Mouse (Mus musculus): ENCODE measurements around the gene Hist1h1c. TPM values are rescaled to one million over a fixed set of nuclear protein-coding genes. Genes with fewer than 3 reads are reported as not detected.
"Not testable (repeated sequence)": the region's sequence is repeated elsewhere in the genome, so short reads cannot be mapped to it uniquely, and the experiment has no call there.

The Hist1h1c gene
- polyA plus RNA-seq, 1 experiment from 2014 or later: 11.8 TPM

- not testable (repeated sequence) for H3K27me3 ChIP-seq (ENCODE audit: low read depth, poor library complexity, severe bottlenecking); H3K9me3 ChIP-seq (replicated peaks); H3K36me3 ChIP-seq
- Histone ChIP-seq H3K4me1 (peaks cover 35% of the 10 kb centered on the region), H3K4me3 (peak within 1 kb of the TSS; percentile 59), H3K27ac (peak within 1 kb of the TSS; percentile 92)
- DNase-seq (ENCODE audit: low spot score): peak; percentile 68
- WGBS: under 1% methylated on average over 34 of the region's 52 CpGs
Measured at GRCm38 (mm10) chr13:23761871-23762821, 23.5 kb downstream of the Hist1h1c start, which contains the start of gene Hist1h3a. TSS of gene Hist1h3a (minus strand) at chr13:23762386.

DNA sequence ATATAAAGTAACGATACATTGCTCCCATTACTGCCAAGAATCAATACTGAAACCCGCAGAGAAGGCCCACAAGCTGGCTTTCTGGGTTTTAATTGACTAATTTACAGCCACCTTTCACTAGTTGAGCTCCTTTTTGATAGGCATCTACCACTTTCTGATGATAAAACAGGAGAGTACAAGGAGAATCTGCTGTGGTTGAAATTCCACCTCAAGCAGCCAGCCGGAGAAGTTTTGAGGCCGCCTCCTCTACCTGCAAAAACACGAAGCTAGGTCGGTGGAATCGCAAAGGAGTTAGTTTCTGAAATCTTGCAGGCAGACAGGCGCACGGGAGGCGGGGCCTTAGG, 24.6 kb downstream of the Hist1h1c start:
- Histone ChIP-seq H3K36me3 (no peaks in the 10 kb centered on the region), H3K4me1 (peaks cover 31% of the 10 kb centered on the region), H3K9me3 (replicated peaks) (no peaks in the 10 kb centered on the region), H3K27me3 (ENCODE audit: low read depth, poor library complexity, severe bottlenecking) (no peaks in the 10 kb centered on the region), H3K4me3 (peak overlapping the region; percentile 59), H3K27ac (peak overlapping the region; percentile 92)
- WGBS: 1% methylated on average over 10 of the region's 10 CpGs
- DNase-seq (ENCODE audit: low spot score): no peak

GRCm38 (mm10) chr13:23763586-23764323, 25.1 kb downstream of the Hist1h1c start, which contains the start of gene Hist1h1a:
TSS of gene Hist1h1a (plus strand) at chr13:23763666.
- Histone ChIP-seq H3K4me1 (peaks cover 31% of the 10 kb centered on the region), H3K27me3 (ENCODE audit: low read depth, poor library complexity, severe bottlenecking) (no peaks in the 10 kb centered on the region), H3K4me3 (peak within 1 kb of the TSS; percentile 59), H3K9me3 (replicated peaks) (no peaks in the 10 kb centered on the region), H3K36me3 (no peaks in the 10 kb centered on the region), H3K27ac (peak within 1 kb of the TSS; percentile 92)
- 4% methylated on average over 34 of the region's 34 CpGs for WGBS
- peak; percentile 91 for DNase-seq (ENCODE audit: low spot score)

DNA sequence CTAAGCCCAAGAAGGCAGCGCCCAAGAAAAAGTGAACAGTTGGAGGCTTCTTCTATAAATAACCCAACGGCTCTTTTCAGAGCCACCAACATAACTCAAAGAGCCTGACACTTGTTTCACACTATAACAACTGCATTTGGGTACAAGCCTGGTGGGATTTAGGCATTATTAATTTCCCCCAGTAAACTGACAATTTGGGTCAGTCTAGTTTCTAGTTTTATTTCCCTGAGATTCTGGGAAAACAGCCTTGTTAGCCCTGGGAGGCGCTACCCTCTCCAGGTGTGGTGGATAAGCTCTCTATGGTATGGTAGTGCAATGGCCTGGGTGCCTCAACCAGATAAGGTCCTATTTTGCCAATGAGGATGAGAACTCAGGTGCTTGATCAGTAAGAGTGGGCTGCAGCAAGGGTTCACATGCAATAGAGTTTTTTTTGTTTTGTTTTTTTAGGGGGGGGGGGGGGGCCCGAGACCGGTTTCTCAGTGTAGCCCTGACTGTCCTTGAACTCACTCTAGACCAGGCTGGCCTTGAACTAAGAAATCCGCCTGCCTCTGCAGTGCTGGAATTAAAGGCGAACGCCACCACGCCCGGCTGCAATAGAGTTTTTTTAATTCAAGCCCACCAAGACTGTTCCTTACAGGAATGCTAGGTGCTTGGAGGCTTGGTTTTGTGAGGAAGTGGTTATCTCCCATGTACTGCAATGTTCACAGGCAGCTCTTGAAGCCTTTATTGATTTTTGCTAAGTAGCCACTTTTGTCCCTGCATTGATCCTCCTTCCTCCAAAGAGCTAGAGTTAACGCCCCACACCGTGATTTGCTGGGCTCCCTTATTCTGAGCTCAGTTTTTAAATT, 25.9 kb downstream of the Hist1h1c start:
- Histone ChIP-seq H3K9me3 (replicated peaks) (no peaks in the 10 kb centered on the region), H3K27me3 (ENCODE audit: low read depth, poor library complexity, severe bottlenecking) (no peaks in the 10 kb centered on the region), H3K4me3 (peak overlapping the region; percentile 59), H3K27ac (peak overlapping the region; percentile 92), H3K4me1 (peaks cover 31% of the 10 kb centered on the region), H3K36me3 (no peaks in the 10 kb centered on the region)
- WGBS: 38% methylated on average over 12 of the region's 12 CpGs
- DNase-seq (ENCODE audit: low spot score): peak; percentile 67

GRCm38 (mm10) chr13:23765172-23765513, 26.5 kb downstream of the Hist1h1c start:
- Histone ChIP-seq H3K27ac (0 out of 2 replicates have a peak overlapping the region, but pooled peaks have one; percentile 92), H3K4me1 (peaks cover 28% of the 10 kb centered on the region), H3K4me3 (peak overlapping the region; percentile 59), H3K27me3 (ENCODE audit: low read depth, poor library complexity, severe bottlenecking) (no peaks in the 10 kb centered on the region), H3K36me3 (no peaks in the 10 kb centered on the region), H3K9me3 (replicated peaks) (no peaks in the 10 kb centered on the region)
- DNase-seq (ENCODE audit: low spot score): no peak
- 74% methylated on average over 1 of the region's 1 CpGs for WGBS

- no peaks in the 10 kb centered on the region for H3K9me3 ChIP-seq (replicated peaks)
- no peaks in the 10 kb centered on the region for H3K27me3 ChIP-seq (ENCODE audit: low read depth, poor library complexity, severe bottlenecking)
- no peak for DNase-seq (ENCODE audit: low spot score)
- no peak overlapping the region for H3K27ac ChIP-seq
- no peaks in the 10 kb centered on the region for H3K36me3 ChIP-seq
- H3K4me3 ChIP-seq: no peak overlapping the region
- H3K4me1 ChIP-seq: peaks cover 27% of the 10 kb centered on the region
Measured at GRCm38 (mm10) chr13:23766772-23767171, 28.2 kb downstream of the Hist1h1c start.

- Histone ChIP-seq H3K4me3 (no peak overlapping the region), H3K27ac (no peak overlapping the region), H3K36me3 (no peaks in the 10 kb centered on the region), H3K9me3 (replicated peaks) (no peaks in the 10 kb centered on the region), H3K4me1 (peaks cover 24% of the 10 kb centered on the region), H3K27me3 (ENCODE audit: low read depth, poor library complexity, severe bottlenecking) (no peaks in the 10 kb centered on the region)
- DNase-seq (ENCODE audit: low spot score): no peak
- whole genome bisulfite sequencing: 67% methylated on average over 5 of the region's 5 CpGs
Measured at GRCm38 (mm10) chr13:23768834-23769397, 30.3 kb downstream of the Hist1h1c start.

- H3K36me3 ChIP-seq; DNase-seq (ENCODE audit: low spot score); H3K4me3 ChIP-seq; H3K9me3 ChIP-seq (replicated peaks); H3K27me3 ChIP-seq (ENCODE audit: low read depth, poor library complexity, severe bottlenecking); H3K27ac ChIP-seq: not testable (repeated sequence)
- WGBS: 85% methylated on average over 2 of the region's 2 CpGs
- peaks cover 17% of the 10 kb centered on the region for H3K4me1 ChIP-seq
Measured at GRCm38 (mm10) chr13:23769613-23770012, 31.0 kb downstream of the Hist1h1c start, which contains the start of gene Trim38. TSS of gene Trim38 (plus strand) at chr13:23769913.

DNA sequence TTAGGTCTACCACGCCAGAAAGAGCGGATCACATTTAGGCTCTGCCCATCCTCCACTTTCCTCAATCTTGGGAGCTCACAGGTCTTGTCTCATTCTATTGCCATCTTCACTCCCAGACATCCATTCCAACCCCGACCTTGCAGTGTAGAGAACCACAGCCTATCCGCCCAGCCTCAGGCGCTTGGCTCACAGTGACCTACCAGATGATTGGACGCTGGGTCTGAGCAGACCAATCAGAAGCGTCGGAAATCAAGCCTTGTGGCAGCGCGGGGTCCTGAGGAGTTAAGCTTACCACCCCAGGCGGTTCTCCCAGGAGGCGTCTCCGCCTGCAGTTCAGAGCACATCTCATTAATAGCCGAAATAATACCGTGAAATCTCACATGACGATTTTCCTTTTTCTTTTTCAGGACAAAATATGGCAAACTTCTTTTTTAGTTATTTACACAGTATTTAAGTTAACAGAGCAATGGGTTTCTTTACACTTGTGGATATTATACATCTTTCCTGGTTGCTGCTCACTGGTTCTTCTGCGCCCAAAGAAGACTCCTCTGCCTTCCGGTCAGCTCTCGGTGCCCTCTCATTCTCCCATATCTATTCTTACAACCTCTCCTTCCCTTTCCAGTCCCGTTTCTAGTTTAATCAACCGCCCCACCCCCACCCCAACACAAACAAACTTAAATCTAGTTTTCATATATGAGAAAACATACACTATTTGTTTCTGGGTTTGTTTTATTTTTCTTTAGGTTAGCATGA, 34.1 kb downstream of the Hist1h1c start:
- no peaks in the 10 kb centered on the region for H3K27me3 ChIP-seq (ENCODE audit: low read depth, poor library complexity, severe bottlenecking)
- WGBS: 24% methylated on average over 21 of the region's 21 CpGs
- peak overlapping the region; percentile 50; the same call in 1 of the 2 replicates for H3K27ac ChIP-seq
- H3K9me3 ChIP-seq (replicated peaks): no peaks in the 10 kb centered on the region
- DNase-seq (ENCODE audit: low spot score): peak; percentile 69
- H3K4me3 ChIP-seq: peak overlapping the region; percentile 26
- peaks cover 12% of the 10 kb centered on the region for H3K4me1 ChIP-seq
- no peaks in the 10 kb centered on the region for H3K36me3 ChIP-seq

- Histone ChIP-seq H3K27me3 (ENCODE audit: low read depth, poor library complexity, severe bottlenecking) (no peaks in the 10 kb centered on the region), H3K27ac (no peak overlapping the region), H3K4me1 (no peaks in the 10 kb centered on the region), H3K9me3 (replicated peaks) (no peaks in the 10 kb centered on the region), H3K36me3 (no peaks in the 10 kb centered on the region), H3K4me3 (no peak overlapping the region)
- DNase-seq (ENCODE audit: low spot score): no peak
- WGBS: 99% methylated on average over 7 of the region's 7 CpGs
Measured at GRCm38 (mm10) chr13:23778339-23778738, 39.7 kb downstream of the Hist1h1c start.

GRCm38 (mm10) chr13:23779025-23779424, 40.4 kb downstream of the Hist1h1c start:
- DNase-seq (ENCODE audit: low spot score): no peak
- no peaks in the 10 kb centered on the region for H3K27me3 ChIP-seq (ENCODE audit: low read depth, poor library complexity, severe bottlenecking)
- no peaks in the 10 kb centered on the region for H3K4me1 ChIP-seq
- 78% methylated on average over 4 of the region's 4 CpGs for WGBS
- no peak overlapping the region for H3K4me3 ChIP-seq
- no peaks in the 10 kb centered on the region for H3K9me3 ChIP-seq (replicated peaks)
- H3K27ac ChIP-seq: no peak overlapping the region
- no peaks in the 10 kb centered on the region for H3K36me3 ChIP-seq

Data from limb, embryonic 10.5 days (tissue).